Mouse (Mus musculus): ENCODE results near the gene Ccr3.

DNA sequence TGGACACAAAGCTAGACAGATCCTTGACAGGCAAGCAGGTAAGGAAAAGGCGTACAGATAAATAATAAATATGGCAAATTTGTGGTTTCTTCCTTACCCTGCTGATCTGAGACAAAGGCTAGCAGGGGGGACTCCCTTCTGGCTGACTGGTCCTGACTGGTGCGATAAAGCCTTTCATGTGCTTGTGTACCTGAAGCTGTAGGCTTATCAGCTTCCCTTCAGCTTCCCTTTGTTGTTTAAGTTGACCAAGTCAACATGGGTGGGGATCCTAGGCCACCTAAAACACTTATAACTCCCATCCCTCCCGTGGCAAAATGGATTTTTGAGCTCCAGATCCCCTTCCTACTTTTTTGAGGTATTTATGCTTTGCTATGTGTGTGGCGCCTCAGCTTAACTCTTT, 39.9 kb upstream of the Ccr3 start:
- TF ChIP-seq CTCF (IDR thresholded peaks at IDR 0.05; ENCODE audit: control insufficient read depth, insufficient read depth, insufficient replicate concordance, low read depth, low read length) = no peak
- no peak for TF ChIP-seq POLR2A (IDR thresholded peaks at IDR 0.05; ENCODE audit: control insufficient read depth, low read depth, low read length)

Data from testis, adult 2 months (tissue).